Comparison of ENCODE assay signal across 15 mouse cellular contexts in genomic region chr15:101241853-101242252, GRCm38 (mm10). TPM values are rescaled to one million over a fixed set of nuclear protein-coding genes. Genes with fewer than 3 reads are reported as not detected.
DNase-seq lines count a peak whose midpoint lies in the region; ATAC-seq and TF ChIP-seq lines count a peak whose summit lies in the region.
"Had no signal": no experiment of that assay in that cellular context is flagged by ENCODE, and none has a peak within 500 bp of the region (broad histone marks: within the 10 kb centered on the region; RNA-seq: fewer than 3 reads in every experiment).

No protein-coding gene starts in this region.

- TF ChIP-seq CTCF in gastrocnemius, adult 2 months (IDR thresholded peaks at IDR 0.05), result no peak
- no peak for TF ChIP-seq CTCF in lung, postnatal 0 days (IDR thresholded peaks at IDR 0.05)
- no peak for TF ChIP-seq CTCF in stomach, postnatal 0 days (IDR thresholded peaks at IDR 0.05; ENCODE audit: low read depth)

- H3K36me3 ChIP-seq in heart, embryonic 15.5 days, result no peaks in the 10 kb centered on the region
- no peaks in the 10 kb centered on the region for H3K36me3 ChIP-seq in lung, postnatal 0 days (ENCODE audit: insufficient read depth, low read length)
- H3K36me3 ChIP-seq in stomach, postnatal 0 days (ENCODE audit: control insufficient read depth, insufficient read depth, low read length), result no peaks in the 10 kb centered on the region
- H3K36me3 ChIP-seq: neural tube, embryonic 13.5 days had no signal

- H3K27ac ChIP-seq in gastrocnemius, adult 2 months, result peak overlapping the region; percentile 97
- H3K27ac ChIP-seq in heart, embryonic 15.5 days, result peak overlapping the region; percentile 98
- peak overlapping the region; percentile 52 for H3K27ac ChIP-seq in lung, postnatal 0 days (ENCODE audit: low read length)
- peak overlapping the region; percentile 45 for H3K27ac ChIP-seq in stomach, postnatal 0 days (replicated peaks)
- H3K27ac ChIP-seq: hindbrain, embryonic 14.5 days; liver, embryonic 14.5 days; neural tube, embryonic 13.5 days had no signal

- TF ChIP-seq EP300 in lung, postnatal 0 days (IDR thresholded peaks at IDR 0.05), result no peak
- no peak for TF ChIP-seq EP300 in stomach, postnatal 0 days (optimal IDR thresholded peaks at IDR 0.05)

- peak; percentile 83 for DNase-seq in gastrocnemius, adult 2 months
- DNase-seq in gastrocnemius, postnatal 4 days (ENCODE audit: low spot score in 2 of 2), result no peak
- no peak for DNase-seq in heart, postnatal 36 days
- DNase-seq in lung, postnatal 0 days (ENCODE audit: low spot score), result no peak
- DNase-seq in lung, adult 18-20 months, result no peak
- no peak for DNase-seq in stomach, postnatal 0 days (ENCODE audit: low spot score)
- DNase-seq in right cerebral cortex, adult 2 months (ENCODE audit: low spot score in 2 of 2), result no peak
- DNase-seq: forebrain, postnatal 0 days; left cerebral cortex, postnatal 4 days; spleen, adult 18-20 months had no signal

- 55% methylated on average over 9 of the region's 9 CpGs for WGBS in heart, embryonic 15.5 days
- 58% methylated on average over 9 of the region's 9 CpGs for WGBS in lung, postnatal 0 days
- WGBS in stomach, postnatal 0 days, result 60% methylated on average over 9 of the region's 9 CpGs

- H3K27me3 ChIP-seq in heart, embryonic 15.5 days, result no peaks in the 10 kb centered on the region
- H3K27me3 ChIP-seq in lung, postnatal 0 days (replicated peaks; ENCODE audit: insufficient read depth, low read length), result no peaks in the 10 kb centered on the region
- H3K27me3 ChIP-seq in stomach, postnatal 0 days (ENCODE audit: control insufficient read depth, insufficient read depth, low read length), result no peaks in the 10 kb centered on the region

- peak overlapping the region; percentile 67 for H3K4me2 ChIP-seq in heart, embryonic 15.5 days
- H3K4me2 ChIP-seq in lung, postnatal 0 days (replicated peaks; ENCODE audit: low read depth, low read length), result no peak overlapping the region
- no peak overlapping the region for H3K4me2 ChIP-seq in stomach, postnatal 0 days (replicated peaks; ENCODE audit: low read depth)
- H3K4me2 ChIP-seq: hindbrain, embryonic 14.5 days; neural tube, embryonic 13.5 days had no signal

- intact Hi-C loops in gastrocnemius, adult 2 months (cut with DNase I), result loop anchor here (1.0 to 2.0 kb wide), 3 partner anchors 19 to 61 kb away; no protein-coding TSS in a partner anchor
- intact Hi-C loops in heart, postnatal 36 days (cut with DNase I), result loop anchor here (1.0 to 5.0 kb wide), 3 partner anchors 18 to 740 kb away; no protein-coding TSS in a partner anchor

- H3K9ac ChIP-seq in heart, embryonic 15.5 days, result peak overlapping the region; percentile 47
- H3K9ac ChIP-seq in lung, postnatal 0 days (replicated peaks; ENCODE audit: low read depth), result no peak overlapping the region
- H3K9ac ChIP-seq in stomach, postnatal 0 days (ENCODE audit: low read length), result no peak overlapping the region
- H3K9ac ChIP-seq: forebrain, postnatal 0 days; hindbrain, embryonic 14.5 days; liver, embryonic 14.5 days had no signal

- H3K9me3 ChIP-seq in heart, embryonic 15.5 days (replicated peaks), result no peaks in the 10 kb centered on the region
- H3K9me3 ChIP-seq in lung, postnatal 0 days (ENCODE audit: low read length), result no peaks in the 10 kb centered on the region
- no peaks in the 10 kb centered on the region for H3K9me3 ChIP-seq in stomach, postnatal 0 days (ENCODE audit: control insufficient read depth, low read length)
- H3K9me3 ChIP-seq: neural tube, embryonic 13.5 days had no signal

- peaks cover 47% of the 10 kb centered on the region for H3K4me1 ChIP-seq in heart, embryonic 15.5 days (replicated peaks)
- H3K4me1 ChIP-seq in lung, postnatal 0 days (ENCODE audit: insufficient read depth, low read depth, low read length), result peaks cover 10% of the 10 kb centered on the region; the same call in 1 of the 2 replicates
- H3K4me1 ChIP-seq in stomach, postnatal 0 days (replicated peaks; ENCODE audit: control insufficient read depth, insufficient read depth), result peaks cover 4% of the 10 kb centered on the region; the same call in 1 of the 2 replicates

- peak overlapping the region; percentile 65 for H3K4me3 ChIP-seq in gastrocnemius, adult 2 months
- H3K4me3 ChIP-seq in heart, embryonic 15.5 days, result 0 out of 2 replicates have a peak overlapping the region, but pooled peaks have one; percentile 37
- H3K4me3 ChIP-seq in lung, postnatal 0 days (ENCODE audit: low read depth, low read length), result no peak overlapping the region
- no peak overlapping the region for H3K4me3 ChIP-seq in stomach, postnatal 0 days (ENCODE audit: low read depth, low read length)
- H3K4me3 ChIP-seq: neural tube, embryonic 13.5 days had no signal

- no peak for ATAC-seq in heart, embryonic 15.5 days (replicated peaks; ENCODE audit: insufficient number of reproducible peaks, insufficient read depth, low FRiP score, low read depth)
- no peak for ATAC-seq in lung, postnatal 0 days
- ATAC-seq in stomach, postnatal 0 days (ENCODE audit: low FRiP score, low TSS enrichment), result no peak
- ATAC-seq: forebrain, postnatal 0 days had no signal

RNA-seq across cellular contexts. Expression of gene Nr4a1, which starts 12.2 kb away (rescaled TPM):
- 100 to 1,000 TPM; 143 to 146 TPM for total RNA-seq in gastrocnemius, adult 2 months (2021)
- 10 to 100 TPM; 25.3 to 26.0 TPM for total RNA-seq in gastrocnemius, postnatal 4 days (2021)
- 10.6 and 12.5 TPM in 2 replicates for polyA plus RNA-seq in heart, embryonic 15.5 days (2015; fragmentation: Nextera tagmentation; extraction: Ambion mirVana)
- total RNA-seq in heart, postnatal 36 days (2021), result 10 to 100 TPM in 1 of 2 experiments, 1 to 10 TPM in 1; 5.2 to 98.5 TPM
- 7.8 and 11.8 TPM in 2 replicates for polyA plus RNA-seq in lung, postnatal 0 days (2015; fragmentation: Nextera tagmentation; extraction: Ambion mirVana)
- 9.4 and 17.1 TPM in 2 replicates for polyA plus RNA-seq in stomach, postnatal 0 days (2015; fragmentation: Nextera tagmentation; extraction: Ambion mirVana)

RNA-seq across cellular contexts. Expression of gene Grasp, which starts 17.9 kb away (rescaled TPM):
- total RNA-seq in gastrocnemius, adult 2 months (2021), result 1 to 10 TPM; 5.8 to 5.9 TPM
- total RNA-seq in gastrocnemius, postnatal 4 days (2021), result 10 to 100 TPM; 14.1 to 14.7 TPM
- polyA plus RNA-seq in heart, embryonic 15.5 days (2015; fragmentation: Nextera tagmentation; extraction: Ambion mirVana), result 3.3 and 5.0 TPM in 2 replicates
- total RNA-seq in heart, postnatal 36 days (2021), result 10 to 100 TPM; 10.7 to 12.0 TPM
- 8.2 and 8.6 TPM in 2 replicates for polyA plus RNA-seq in lung, postnatal 0 days (2015; fragmentation: Nextera tagmentation; extraction: Ambion mirVana)
- polyA plus RNA-seq in stomach, postnatal 0 days (2015; fragmentation: Nextera tagmentation; extraction: Ambion mirVana), result 2.0 TPM in 2 replicates

RNA-seq across cellular contexts. Expression of gene Atg101, which starts 42.2 kb away (rescaled TPM):
- 10 to 100 TPM; 23.7 to 32.4 TPM for total RNA-seq in gastrocnemius, adult 2 months (2021)
- 10 to 100 TPM; 24.8 to 25.8 TPM for total RNA-seq in gastrocnemius, postnatal 4 days (2021)
- 52.0 and 59.9 TPM in 2 replicates for polyA plus RNA-seq in heart, embryonic 15.5 days (2015; fragmentation: Nextera tagmentation; extraction: Ambion mirVana)
- 10 to 100 TPM; 23.7 to 23.9 TPM for total RNA-seq in heart, postnatal 36 days (2021)
- polyA plus RNA-seq in lung, postnatal 0 days (2015; fragmentation: Nextera tagmentation; extraction: Ambion mirVana), result 73.1 and 74.2 TPM in 2 replicates
- 49.3 and 50.4 TPM in 2 replicates for polyA plus RNA-seq in stomach, postnatal 0 days (2015; fragmentation: Nextera tagmentation; extraction: Ambion mirVana)

RNA-seq across cellular contexts. Expression of gene 6030408B16Rik, which starts 51.2 kb away (rescaled TPM):
- under 1 TPM; 0.20 to 0.36 TPM for total RNA-seq in gastrocnemius, adult 2 months (2021)
- under 1 TPM in 1 of 2 experiments, not detected in 1; 0.59 TPM for total RNA-seq in gastrocnemius, postnatal 4 days (2021)
- polyA plus RNA-seq in heart, embryonic 15.5 days (2015; fragmentation: Nextera tagmentation; extraction: Ambion mirVana), result 3.1 and 4.8 TPM in 2 replicates
- total RNA-seq in heart, postnatal 36 days (2021), result 1 to 10 TPM in 1 of 2 experiments, under 1 TPM in 1; 0.94 to 1.4 TPM
- polyA plus RNA-seq in lung, postnatal 0 days (2015; fragmentation: Nextera tagmentation; extraction: Ambion mirVana), result 74.9 and 82.4 TPM in 2 replicates
- polyA plus RNA-seq in stomach, postnatal 0 days (2015; fragmentation: Nextera tagmentation; extraction: Ambion mirVana), result 2.4 TPM in 2 replicates
- total RNA-seq: midbrain, postnatal 0 days had no signal

Comparison
In these comparisons a context has a peak if more than half of its experiments do, and no peak if none do; other contexts are left out.
1. H3K27ac ChIP-seq: peak in every context shown above with its lines; median percentile 98 in heart, embryonic 15.5 days; 97 in gastrocnemius, adult 2 months; 52 in lung, postnatal 0 days; 45 in stomach, postnatal 0 days.
2. H3K4me3 ChIP-seq: peak in gastrocnemius, adult 2 months (single experiment) and heart, embryonic 15.5 days (single experiment); none in lung, postnatal 0 days (single experiment) and stomach, postnatal 0 days (single experiment).